Mouse (Mus musculus) erythroid progenitor cell, adult 5-6 weeks (primary cell): Measurements from ENCODE around the gene Hilpda. TPM values are rescaled to one million over a fixed set of nuclear protein-coding genes. Genes with fewer than 3 reads are reported as not detected.

ENCODE experiments used
- ATAC-seq: replicated peaks from 2 replicates; pipeline ENCODE4 v1.8.0; 2016; ENCODE audit warnings: moderate number of reproducible peaks, mild to moderate bottlenecking, moderate TSS enrichment, inconsistent platforms; ENCODE audit not compliant: poor library complexity, low FRiP score, severe bottlenecking
- total RNA-seq, 2 experiments: library from RNA; stranded (forward) in 1 of 2; stranded (reverse) in 1 of 2; fragments of 150-400 nt in 1 of 2; fragments of 186-747, 209-891 nt in 1 of 2; gene quantifications; 2 replicates each; pipeline versions ENCODE4 v1.2.3 to v1.2.4; 2015 to 2017; ENCODE audit warnings: low replicate concordance in 2 of 2

The Hilpda gene
- total RNA-seq, 2 experiments from 2014 or later, result 1.7 to 6.9 TPM

- no peak for ATAC-seq
These were observed 49.9 kb downstream of the Hilpda start for GRCm38 (mm10) chr6:29322147-29322546.

DNA sequence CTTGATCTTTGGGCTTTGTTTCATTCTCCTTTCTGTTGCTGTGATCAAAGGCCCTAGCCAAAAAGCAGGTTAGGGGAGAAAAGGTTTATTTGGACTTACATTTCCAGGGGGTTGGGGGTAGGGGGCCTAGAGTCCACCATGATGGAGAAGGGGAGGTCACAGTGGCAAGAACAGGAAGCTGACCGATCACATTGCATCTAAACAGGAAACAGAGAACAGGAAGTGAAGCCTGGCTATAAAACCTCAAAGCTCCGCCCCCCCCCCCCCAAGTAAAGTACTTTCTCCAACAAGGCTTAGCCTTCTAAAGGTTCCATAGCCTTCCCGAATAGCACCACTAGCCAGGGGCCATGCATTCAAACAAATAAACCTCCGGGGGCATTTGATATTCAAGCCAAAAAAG is 50.4 kb downstream of the Hilpda start:
- no peak for ATAC-seq

Other genes with a start within 250 kb of the Hilpda start
- gene Lep, start 212.3 kb upstream of the Hilpda start, total RNA-seq (2015; ENCODE audit: low replicate concordance), result not detected in 2 replicates
- not detected in 2 replicates for gene Lep, start 212.3 kb upstream of the Hilpda start, total RNA-seq (2017; ENCODE audit: low replicate concordance)
- gene Rbm28, start 107.5 kb upstream of the Hilpda start, total RNA-seq (2015; ENCODE audit: low replicate concordance), result 16.9 and 17.6 TPM in 2 replicates
- 12.3 and 12.9 TPM in 2 replicates for gene Rbm28, start 107.5 kb upstream of the Hilpda start, total RNA-seq (2017; ENCODE audit: low replicate concordance)
- gene Prrt4, start 92.9 kb upstream of the Hilpda start, total RNA-seq (2015; ENCODE audit: low replicate concordance), result not detected in 2 replicates
- gene Prrt4, start 92.9 kb upstream of the Hilpda start, total RNA-seq (2017; ENCODE audit: low replicate concordance), result not detected in 2 replicates
- 4.2 and 20.9 TPM in 2 replicates for gene Impdh1, start 56.1 kb upstream of the Hilpda start, total RNA-seq (2015; ENCODE audit: low replicate concordance)
- 2.9 and 11.0 TPM in 2 replicates for gene Impdh1, start 56.1 kb upstream of the Hilpda start, total RNA-seq (2017; ENCODE audit: low replicate concordance)
- not detected in 2 replicates for gene Fam71f2, start 7.1 kb downstream of the Hilpda start, total RNA-seq (2015; ENCODE audit: low replicate concordance)
- gene Fam71f2, start 7.1 kb downstream of the Hilpda start, total RNA-seq (2017; ENCODE audit: low replicate concordance), result not detected in 2 replicates
- gene Fam71f1, start 46.7 kb downstream of the Hilpda start, total RNA-seq (2015; ENCODE audit: low replicate concordance), result not detected in 2 replicates
- not detected in 2 replicates for gene Fam71f1, start 46.7 kb downstream of the Hilpda start, total RNA-seq (2017; ENCODE audit: low replicate concordance)
- gene Calu, start 75.6 kb downstream of the Hilpda start, total RNA-seq (2015; ENCODE audit: low replicate concordance), result 23.1 and 26.7 TPM in 2 replicates
- gene Calu, start 75.6 kb downstream of the Hilpda start, total RNA-seq (2017; ENCODE audit: low replicate concordance), result 41.5 and 53.8 TPM in 2 replicates
- not detected in 2 replicates for gene Opn1sw, start 116.0 kb downstream of the Hilpda start, total RNA-seq (2015; ENCODE audit: low replicate concordance)
- gene Opn1sw, start 116.0 kb downstream of the Hilpda start, total RNA-seq (2017; ENCODE audit: low replicate concordance), result not detected in 2 replicates
- not detected in 2 replicates for gene Ccdc136, start 123.8 kb downstream of the Hilpda start, total RNA-seq (2015; ENCODE audit: low replicate concordance)
- not detected in 2 replicates for gene Ccdc136, start 123.8 kb downstream of the Hilpda start, total RNA-seq (2017; ENCODE audit: low replicate concordance)
- gene Flnc, start 160.8 kb downstream of the Hilpda start, total RNA-seq (2015; ENCODE audit: low replicate concordance), result not detected in 2 replicates
- not detected in 2 replicates for gene Flnc, start 160.8 kb downstream of the Hilpda start, total RNA-seq (2017; ENCODE audit: low replicate concordance)
- gene Atp6v1f, start 195.2 kb downstream of the Hilpda start, total RNA-seq (2015; ENCODE audit: low replicate concordance), result 66.7 and 71.7 TPM in 2 replicates
- 24.1 and 45.5 TPM in 2 replicates for gene Atp6v1f, start 195.2 kb downstream of the Hilpda start, total RNA-seq (2017; ENCODE audit: low replicate concordance)
- not detected in 2 replicates for gene Atp6v1fnb, start 198.9 kb downstream of the Hilpda start, total RNA-seq (2015; ENCODE audit: low replicate concordance)
- 0.64 TPM in 1 of 2 replicates, not detected in the other for gene Atp6v1fnb, start 198.9 kb downstream of the Hilpda start, total RNA-seq (2017; ENCODE audit: low replicate concordance)
- gene Kcp, start 235.5 kb downstream of the Hilpda start, total RNA-seq (2015; ENCODE audit: low replicate concordance), result not detected in 2 replicates
- not detected in 2 replicates for gene Kcp, start 235.5 kb downstream of the Hilpda start, total RNA-seq (2017; ENCODE audit: low replicate concordance)